Mouse (Mus musculus): Measurements from ENCODE around the gene Lipe.
"Not testable (repeated sequence)": the region's sequence is repeated elsewhere in the genome, so short reads cannot be mapped to it uniquely, and the experiment has no call there.

Lipe gene

GRCm38 (mm10) chr7:25398610-25399009 is at the start of gene Lipe:
Lipe (minus strand) TSS chr7:25398710.
- no peak for DNase-seq (ENCODE audit: low spot score)

- no peak for DNase-seq (ENCODE audit: low spot score)
These were observed 42.3 kb upstream of the Lipe start for GRCm38 (mm10) chr7:25440816-25441153.

GRCm38 (mm10) chr7:25439978-25440815 is 41.7 kb upstream of the Lipe start:
- DNase-seq (ENCODE audit: low spot score) = no peak

GRCm38 (mm10) chr7:25439124-25439822 is 40.8 kb upstream of the Lipe start:
- DNase-seq (ENCODE audit: low spot score) = no peak

GRCm38 (mm10) chr7:25436704-25437103 is 38.2 kb upstream of the Lipe start:
- no peak for DNase-seq (ENCODE audit: low spot score)

- DNase-seq (ENCODE audit: low spot score) = no peak
These were observed 37.7 kb upstream of the Lipe start for GRCm38 (mm10) chr7:25436226-25436625.

DNA sequence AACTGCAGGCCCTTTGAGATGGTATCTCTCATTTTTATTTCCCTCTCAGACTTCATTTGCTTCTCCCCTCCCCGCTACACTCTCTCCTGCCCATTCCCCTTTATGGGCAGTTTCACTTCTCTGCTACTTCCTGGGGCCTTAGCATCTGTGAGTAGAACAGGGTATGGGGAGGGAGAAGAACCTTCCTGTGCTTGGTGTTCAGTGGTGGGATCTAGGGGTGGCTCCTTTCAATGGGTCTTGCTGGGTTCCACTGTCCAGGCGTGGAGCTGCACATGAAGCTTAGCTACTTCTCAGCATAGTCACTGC is 37.0 kb upstream of the Lipe start:
- no peak for DNase-seq (ENCODE audit: low spot score)

DNA sequence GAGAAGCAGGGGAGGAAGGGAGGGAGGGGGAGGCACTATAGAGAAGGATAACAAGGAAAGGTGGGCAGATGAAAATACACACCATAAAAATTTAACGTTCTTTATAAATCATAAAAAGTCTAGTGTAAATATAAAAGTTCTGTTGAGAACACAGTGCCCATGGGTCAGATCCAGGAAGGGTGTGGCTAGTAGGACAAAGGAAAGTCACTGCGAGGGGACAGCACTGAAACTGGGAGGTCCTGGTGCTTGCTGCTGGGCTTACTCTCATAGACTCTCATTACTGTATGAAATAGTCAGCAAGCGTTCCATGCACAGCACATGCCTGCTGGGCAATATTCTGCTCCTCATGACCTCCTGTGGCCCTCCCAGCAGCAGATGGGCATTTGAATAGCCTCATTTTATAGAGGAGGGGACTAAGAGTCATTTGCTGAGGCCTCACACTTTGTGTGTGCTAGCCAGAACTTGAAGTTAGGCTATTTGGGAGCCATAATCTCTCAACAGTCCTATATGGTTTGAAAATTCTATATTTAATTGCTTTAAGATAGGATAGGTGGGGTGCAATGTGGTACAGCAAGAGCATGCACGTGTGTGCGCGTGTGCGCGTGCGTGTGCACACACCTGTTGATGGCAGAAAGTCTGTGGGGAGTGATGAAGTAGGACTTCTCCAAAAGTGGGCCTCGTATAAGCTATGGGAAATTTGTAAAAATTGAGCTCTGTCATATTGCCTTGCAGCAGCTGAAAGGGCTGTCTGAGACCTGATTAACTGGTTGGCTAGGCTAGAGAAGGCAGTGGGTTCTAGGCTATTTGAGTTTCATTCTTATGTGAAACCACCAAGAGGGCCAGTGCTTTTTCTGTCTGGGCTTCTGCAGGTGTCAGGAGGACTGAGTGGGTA is 36.4 kb upstream of the Lipe start:
- no peak for DNase-seq (ENCODE audit: low spot score)

DNA sequence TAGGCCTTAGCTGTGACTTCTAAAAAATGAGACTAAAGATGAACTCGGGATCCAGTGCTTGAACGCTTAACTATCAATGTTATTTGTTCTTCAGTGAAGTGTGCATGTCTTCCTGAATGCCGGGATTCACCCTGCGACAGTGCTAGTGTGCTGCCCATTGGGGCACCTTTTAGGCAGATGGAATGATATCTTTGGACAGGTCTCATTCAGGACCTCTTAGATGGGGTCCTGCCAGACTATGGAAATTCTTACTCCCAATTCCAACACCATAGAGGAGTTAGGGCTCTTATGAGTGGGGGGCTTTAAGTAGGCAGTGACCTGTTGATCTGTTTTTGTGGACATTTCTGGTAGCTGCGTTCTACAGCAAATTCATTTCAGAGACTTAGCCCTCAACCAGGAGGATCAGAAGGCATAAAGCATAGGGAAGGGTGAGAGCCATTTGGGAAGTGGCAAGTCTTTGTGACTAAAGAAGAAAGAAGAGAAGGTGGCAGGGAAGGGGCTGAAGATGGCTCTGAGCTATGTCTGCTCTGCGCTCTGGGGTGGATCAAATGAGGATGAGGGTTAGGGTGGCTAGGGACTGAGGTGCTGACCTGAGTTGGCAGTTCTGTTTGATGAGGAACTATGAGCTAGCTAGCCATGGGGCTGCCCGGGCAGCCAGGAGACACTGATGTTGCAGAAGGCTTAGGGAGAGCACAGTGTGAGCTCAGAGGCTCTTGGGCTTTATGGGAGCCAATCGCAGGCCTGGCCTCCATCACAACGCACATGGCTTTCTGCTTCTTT is 35.5 kb upstream of the Lipe start:
- no peak for DNase-seq (ENCODE audit: low spot score)

DNA sequence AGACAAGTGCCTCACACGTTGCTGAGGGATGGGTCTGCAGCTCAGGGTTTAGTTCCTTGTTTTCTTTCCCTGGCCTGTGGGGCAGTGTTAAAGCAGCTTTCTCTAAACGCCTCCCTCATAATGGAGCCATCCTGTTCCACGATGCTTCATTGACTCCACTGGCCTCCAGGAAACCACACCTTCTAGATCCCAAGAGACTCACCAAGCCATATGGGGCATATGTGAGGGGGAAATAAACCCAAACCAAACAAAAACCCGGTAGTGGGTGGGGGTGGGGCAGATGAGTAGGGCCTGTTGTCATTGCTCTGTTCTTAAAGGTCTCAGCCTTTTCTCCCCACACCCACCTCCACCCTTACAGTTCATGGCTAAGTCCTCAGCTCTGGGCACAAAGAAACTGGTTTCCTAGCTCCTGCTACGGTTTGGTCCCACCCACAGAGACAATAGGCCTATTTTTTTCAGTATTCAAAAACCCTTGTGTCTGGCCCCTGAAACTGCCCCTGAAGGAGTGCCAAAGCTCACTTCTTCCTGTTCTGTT is 34.6 kb upstream of the Lipe start:
- DNase-seq (ENCODE audit: low spot score) = no peak

GRCm38 (mm10) chr7:25432381-25432780 is 33.9 kb upstream of the Lipe start:
- no peak for DNase-seq (ENCODE audit: low spot score)

GRCm38 (mm10) chr7:25429886-25430784 is 31.6 kb upstream of the Lipe start:
- DNase-seq (ENCODE audit: low spot score) = no peak

- no peak for DNase-seq (ENCODE audit: low spot score)
These were observed 29.8 kb upstream of the Lipe start for GRCm38 (mm10) chr7:25428321-25428720.

GRCm38 (mm10) chr7:25427144-25427543 is 28.6 kb upstream of the Lipe start:
- no peak for DNase-seq (ENCODE audit: low spot score)

DNA sequence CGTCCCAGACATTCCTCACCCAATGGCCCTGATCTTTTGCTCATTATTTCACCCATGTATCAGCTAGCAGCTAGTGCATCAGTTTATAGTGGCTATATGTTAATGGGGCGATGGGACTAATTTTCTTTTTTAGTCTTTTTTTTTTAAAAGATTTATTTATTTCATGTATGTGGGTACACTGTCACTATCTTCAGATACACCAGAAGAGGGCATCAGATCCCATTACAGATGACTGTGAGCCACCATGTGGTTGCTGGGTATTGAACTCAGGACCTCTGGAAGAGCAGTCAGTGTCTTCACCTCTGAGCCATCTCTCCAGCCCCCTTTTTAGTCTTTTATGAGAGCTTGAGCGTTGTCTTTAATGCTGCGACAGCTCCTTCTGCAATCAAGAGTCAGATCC is 27.9 kb upstream of the Lipe start:
- DNase-seq (ENCODE audit: low spot score) = not testable (repeated sequence)

GRCm38 (mm10) chr7:25424429-25424828 is 25.9 kb upstream of the Lipe start:
- DNase-seq (ENCODE audit: low spot score) = peak; percentile 84

DNA sequence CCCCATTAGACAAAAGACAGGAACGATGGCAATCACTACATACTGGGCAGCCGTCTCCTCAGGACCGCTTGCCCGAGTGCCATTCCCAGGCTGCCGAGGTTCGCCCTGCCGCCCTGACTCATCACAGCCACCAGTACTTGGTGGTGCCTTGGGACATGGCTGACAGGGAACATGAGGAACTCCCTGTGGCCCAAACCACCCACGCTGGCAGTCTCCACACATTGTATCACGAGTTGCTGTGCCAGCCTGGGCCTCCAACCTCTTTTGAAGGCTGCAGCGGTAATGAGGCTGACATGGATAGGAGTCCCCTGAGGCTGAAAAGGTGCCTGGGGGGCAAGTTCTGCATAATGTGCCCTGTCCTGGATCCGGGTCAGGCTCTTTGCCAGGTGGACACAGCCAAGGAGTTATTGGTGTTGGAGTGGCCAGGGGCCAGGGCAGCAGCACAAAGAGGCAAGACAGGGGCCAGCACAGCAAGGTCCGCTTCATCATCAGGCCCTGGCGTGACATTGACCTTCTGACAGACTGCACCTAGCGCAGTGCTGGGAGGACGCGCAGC is 23.9 kb upstream of the Lipe start:
- DNase-seq (ENCODE audit: low spot score) = no peak

GRCm38 (mm10) chr7:25419943-25420342 is 21.4 kb upstream of the Lipe start:
- DNase-seq (ENCODE audit: low spot score) = no peak

GRCm38 (mm10) chr7:25419536-25419935 is 21.0 kb upstream of the Lipe start:
- no peak for DNase-seq (ENCODE audit: low spot score)

- no peak for DNase-seq (ENCODE audit: low spot score)
These were observed 19.1 kb upstream of the Lipe start for GRCm38 (mm10) chr7:25417597-25417996.

All from MN1 (cell line).